Mouse (Mus musculus): ENCODE results near the gene AI413582.

GRCm38 (mm10) chr17:27611994-27612393 is 46.4 kb upstream of the AI413582 start:
- TF ChIP-seq CTCF (IDR thresholded peaks at IDR 0.05; ENCODE audit: low read depth) (no peak), EP300 (IDR thresholded peaks at IDR 0.05; ENCODE audit: low read depth) (no peak)

Measured in heart, postnatal 0 days (tissue).